Mouse (Mus musculus) neural tube, embryonic 10.5 days (tissue): ENCODE results near the gene Gli3.

ENCODE experiments used
- DNase-seq: peaks from one replicate; pipeline ENCODE4 v3.0.0-alpha.2; 2017; ENCODE audit warnings: low spot score; ENCODE audit errors: extremely low spot score

The Gli3 gene

DNA sequence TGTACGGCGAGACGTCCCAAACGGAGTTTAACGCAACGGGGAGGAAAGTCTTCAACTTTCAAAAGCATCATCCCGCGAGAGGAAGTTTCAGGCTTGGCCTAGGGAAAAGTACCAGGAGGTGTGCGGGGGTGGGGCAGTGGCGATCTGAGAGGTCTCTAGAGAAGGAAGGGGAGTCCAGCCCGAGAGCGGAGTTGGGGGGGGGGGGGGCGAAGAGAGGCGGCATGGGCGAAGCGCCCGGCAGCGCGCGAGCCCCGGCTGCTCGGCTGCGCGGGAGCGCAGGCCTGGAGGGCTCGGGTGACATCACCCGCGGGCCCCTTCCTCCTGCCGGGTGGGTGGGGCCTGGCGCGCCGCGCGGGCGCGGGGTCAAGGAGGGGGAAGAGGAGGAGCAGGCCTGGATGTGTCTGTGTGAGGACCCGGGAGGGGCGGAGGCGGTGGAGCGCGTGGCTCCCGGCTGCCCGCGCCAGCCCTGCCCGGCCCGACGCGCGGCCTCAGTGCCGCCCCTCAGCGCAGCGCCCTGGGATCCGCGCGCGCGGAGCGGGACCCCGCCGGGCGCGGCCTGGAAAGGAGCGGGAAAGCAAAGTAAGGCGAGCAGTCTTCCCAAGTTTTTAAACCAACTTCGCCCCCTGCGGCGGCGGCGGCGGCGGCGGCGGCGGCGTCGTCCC, at the start of gene Gli3:
Gene Gli3, plus strand, starts transcription at position 406 of the 662 bp plus-strand sequence.
- DNase-seq, result peak; percentile 92

DNA sequence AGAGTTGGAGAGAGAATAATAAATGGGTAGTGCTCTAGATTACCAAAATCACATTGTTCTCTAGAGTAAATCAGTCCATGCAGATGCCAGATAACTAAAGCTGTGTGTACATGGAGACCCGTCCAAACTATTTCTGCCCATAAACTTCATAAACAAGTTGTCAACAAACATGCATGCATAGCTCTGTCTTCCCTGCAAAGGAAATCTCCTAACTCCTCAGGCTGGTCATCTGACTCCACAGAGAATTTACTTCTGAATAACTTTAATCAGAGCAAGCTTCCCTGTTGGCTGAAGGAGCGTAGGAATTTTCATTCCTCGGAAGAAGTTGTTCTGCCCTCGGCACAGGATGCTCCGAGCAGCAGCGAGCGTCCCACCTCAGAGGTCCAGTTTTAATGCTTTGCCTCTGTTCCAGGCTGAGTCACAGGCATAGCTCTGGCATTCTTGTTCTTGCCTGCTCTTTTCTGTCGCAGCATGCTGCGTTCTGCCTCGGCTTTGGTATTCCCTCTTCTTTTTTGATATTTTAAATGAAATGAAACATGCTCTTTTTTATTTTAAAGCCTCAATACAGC, 41.8 kb upstream of the Gli3 start:
- no peak for DNase-seq

DNA sequence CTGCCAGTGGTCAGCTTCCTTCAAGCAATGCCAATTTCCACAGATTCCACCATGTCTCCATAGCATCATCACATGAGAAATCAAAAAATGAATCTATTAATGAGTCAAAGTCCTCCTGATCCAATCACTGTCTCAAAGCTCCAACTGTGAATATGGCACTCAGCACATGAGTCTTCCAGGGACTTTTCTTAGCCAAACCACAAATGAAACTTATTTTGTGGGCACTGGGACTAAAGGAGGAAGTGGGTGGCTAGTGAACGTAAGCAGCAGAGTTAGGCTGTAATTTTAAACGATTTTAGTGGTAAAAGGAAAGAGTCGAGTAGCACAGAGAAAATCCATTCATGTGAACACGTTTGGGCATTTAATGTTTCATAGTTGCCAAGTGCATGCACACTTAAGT, 21.0 kb upstream of the Gli3 start:
- no peak for DNase-seq

DNA sequence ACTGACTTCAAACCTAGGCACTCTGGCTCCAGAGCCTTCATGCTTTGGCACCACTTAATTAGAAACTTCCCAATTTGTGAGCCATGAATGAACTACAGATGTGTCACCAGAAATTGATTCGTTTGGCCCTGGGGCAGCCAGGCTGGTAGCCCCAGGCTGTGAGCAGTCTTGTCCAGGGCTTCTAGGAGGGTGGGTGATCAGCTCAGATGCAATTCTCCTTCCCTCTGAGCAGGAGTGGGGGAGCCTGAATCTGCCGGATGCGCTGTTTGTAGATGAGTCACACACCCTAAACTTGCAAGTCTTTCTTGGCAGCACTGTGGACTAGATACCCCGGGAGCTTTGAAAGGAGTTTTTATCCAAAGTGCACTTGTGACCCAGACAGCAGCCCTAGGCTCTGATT, 18.7 kb upstream of the Gli3 start:
- DNase-seq, result no peak

DNA sequence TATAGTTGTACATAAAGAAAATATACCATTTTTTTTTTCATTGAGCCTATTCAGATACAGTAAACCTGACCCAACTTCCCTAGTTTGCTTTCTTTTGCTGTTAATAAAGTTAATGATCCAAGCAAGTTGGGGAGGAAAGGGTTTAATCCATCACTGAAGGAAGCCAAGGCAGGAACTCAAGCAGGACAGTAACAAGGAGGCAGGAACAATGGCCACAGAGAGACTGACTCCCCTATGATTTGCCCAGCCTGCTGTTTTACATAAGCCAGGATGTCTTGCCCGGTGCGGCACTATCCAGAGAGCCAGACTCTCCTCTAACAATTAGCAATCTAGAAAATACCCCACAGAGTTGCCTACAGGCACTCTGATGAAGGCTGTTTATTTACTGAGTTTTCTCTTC, 17.4 kb upstream of the Gli3 start:
- no peak for DNase-seq

DNA sequence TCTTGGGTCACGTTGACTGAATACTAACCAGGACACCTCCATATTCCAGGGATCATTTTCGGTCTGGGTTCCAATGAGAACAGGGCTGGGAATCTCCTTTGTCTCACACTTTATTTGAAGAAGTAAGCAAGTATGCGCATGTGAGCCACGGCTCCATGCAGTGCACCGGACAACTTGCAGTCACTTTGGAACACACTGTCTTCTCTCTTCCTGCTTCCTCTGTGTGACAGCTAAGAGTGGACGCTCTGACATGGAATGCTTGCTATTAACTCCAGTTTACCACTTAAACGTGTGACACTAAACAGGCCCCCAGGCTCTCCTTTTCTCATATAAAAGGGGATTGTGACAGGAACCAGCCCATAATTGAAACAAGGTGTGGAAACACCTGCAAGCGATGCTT, 17.0 kb upstream of the Gli3 start:
- no peak for DNase-seq

DNA sequence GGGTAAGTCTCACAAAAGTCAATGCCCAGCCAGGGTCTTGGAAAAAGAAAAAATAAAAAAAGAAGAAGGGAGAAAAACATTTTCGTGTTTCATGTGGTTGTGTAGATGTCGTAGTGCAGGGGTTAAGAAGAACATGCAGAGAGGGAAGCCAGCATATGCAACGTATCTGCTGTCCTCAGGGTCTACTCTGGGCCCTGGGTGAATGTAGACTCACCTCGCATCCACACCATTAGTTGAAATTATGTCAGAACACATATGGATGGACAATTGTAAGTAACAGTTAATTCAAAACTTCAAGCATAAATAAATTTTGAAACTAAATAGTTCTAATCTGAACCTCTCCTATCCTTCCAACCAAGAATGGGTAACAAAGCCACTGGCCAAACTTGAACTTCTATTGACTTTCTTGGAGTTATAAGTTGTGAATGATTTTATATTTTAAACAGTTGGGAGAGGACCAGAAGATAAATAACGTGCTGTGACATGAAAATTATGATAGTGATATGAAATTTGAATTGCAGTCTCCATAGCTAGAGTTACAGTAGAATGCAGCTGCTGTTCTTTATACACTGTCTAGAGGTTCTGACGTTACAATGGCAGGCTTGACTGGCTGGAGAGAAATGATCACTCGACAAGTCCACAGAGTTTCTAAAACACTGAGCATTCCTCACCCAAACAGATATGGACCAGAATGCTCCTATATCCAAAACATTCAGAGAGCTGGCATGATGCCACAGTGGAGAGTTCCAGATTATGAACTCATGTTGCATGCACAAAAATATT, 16.1 kb upstream of the Gli3 start:
- DNase-seq, result no peak

DNA sequence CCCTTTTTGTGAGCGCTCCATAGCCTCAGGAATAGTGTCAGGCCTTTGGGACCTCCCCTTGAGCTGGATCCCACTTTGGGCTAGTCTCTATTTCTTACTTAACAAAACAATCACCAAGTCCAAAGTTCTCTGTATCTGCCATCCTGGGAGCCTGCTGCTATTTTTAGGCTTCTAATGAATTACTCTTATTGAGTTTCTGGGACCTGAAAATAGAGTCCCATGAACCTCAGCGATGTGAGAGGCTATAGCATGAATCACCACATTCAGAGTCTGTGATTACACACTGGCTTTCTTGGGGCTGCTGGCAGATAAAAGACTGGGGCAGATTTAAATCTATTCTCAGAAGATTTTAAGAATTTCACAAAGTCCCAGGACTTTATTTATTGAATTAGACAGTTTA, 12.1 kb upstream of the Gli3 start:
- DNase-seq, result no peak

DNA sequence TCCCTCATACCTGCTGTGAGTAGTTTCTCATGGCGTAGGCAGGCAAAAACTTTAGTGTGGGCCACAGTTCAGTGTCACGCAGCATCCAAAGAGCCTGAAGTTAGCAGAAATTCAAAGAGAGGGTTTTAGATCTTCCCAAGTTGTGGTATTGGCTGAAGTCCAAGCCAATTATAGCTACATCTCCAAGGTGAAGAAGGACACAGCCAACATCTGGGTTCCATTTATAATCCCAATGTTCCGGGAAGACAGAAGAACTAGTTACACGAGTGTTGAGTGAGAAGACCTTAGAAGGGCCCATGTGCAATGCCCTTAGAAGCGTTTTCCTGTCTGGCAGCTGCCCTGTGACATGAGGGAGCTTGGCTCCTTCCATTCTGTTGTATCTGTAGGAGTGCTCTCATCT, 5.2 kb upstream of the Gli3 start:
- no peak for DNase-seq

DNA sequence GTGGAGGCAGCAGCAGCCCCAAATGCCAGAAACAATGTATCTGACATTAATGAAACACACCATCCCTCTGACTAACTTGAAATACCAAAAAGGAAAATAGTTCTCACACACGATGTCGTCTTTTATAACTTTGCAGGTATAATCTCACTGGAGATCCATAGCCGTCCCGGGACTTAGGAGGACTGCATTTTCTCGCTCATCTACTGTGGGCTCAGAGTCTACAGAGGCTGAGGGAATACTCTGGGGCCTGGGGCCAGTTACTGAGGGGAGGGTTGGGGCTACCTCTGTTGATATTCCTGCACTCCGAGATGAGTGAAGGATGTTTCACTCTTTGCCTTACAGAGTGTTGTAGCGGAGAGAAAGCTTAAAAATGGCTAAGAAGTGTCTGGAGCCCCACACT, 1.1 kb upstream of the Gli3 start:
- DNase-seq, result no peak

DNA sequence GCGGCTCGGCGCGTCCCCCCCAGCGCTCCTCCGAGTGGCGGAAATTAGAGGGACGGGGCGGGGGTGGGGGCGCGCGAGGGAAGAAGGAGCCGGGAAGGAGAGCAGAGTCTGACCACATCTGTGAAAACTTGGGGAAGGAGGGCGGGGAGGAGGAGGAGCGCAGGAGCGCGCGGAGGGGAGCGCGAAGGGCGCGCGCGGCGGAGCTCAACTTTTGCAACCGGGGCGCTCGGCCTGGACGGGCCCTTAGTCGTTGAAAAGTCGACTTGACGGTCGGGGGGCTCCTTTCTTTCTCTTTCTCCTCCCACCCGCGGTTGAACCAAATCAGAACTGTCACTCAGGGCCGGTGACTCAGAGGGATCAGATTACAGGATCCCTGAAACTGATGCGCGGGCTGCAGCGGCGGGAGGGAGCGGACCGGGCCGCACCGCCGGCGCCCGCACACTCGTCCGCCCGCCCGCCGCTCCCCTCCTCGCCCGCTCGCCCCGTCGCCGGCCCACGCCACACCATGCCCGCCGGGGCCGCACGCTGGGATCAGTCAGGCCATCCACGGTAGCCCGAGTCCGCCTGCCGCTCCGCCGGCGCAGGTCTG, 551 bp downstream of the Gli3 start:
- DNase-seq, result peak; percentile 85

DNA sequence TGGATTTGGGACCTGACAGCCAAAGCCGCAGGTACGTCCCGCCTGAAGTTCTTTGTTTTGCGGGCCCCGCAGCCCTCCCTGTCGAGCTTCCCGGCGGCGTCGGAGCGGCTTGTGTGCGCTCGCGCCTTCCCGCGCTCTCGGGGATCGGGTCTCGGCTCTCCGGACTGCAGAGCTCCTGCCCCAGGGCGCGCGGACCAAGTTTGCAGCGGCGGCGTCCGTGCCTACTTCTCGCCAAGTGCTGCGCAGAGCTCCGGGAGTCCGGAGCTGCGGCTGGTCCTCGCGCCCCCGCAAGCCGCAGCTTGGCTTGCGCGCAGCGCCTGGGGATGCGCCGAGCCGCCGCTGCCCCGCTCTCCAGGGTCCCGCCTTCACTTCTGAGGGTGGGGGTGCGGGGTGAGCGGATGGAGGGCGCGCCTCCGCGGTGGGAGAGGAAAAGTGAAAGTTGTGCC, 1.1 kb downstream of the Gli3 start:
- DNase-seq, result peak; percentile 79

DNA sequence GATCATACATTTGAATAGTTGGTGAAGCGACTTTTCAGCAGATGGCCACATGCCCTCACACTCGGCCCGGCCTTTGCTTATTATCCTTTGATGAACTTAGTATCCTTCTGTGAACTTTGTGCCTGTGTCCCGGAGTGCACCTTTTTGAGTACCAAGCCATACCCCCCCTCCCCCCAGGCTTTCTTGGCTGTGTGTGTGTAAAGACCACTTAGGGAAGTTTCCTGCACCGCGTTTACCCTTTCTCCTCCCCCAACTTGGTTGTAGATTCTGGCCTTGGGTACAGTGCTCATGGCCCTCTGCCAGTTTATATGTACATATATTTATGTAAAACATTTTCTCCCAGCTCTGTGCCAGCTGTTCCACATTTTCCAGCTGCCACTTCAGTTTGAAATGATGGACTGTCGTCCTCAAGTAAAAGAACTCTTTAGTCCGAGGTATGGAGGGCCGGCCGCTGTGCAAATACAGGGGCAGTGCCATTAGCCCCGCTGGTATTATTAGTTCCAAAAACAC, 1.8 kb downstream of the Gli3 start:
- peak; percentile 60 for DNase-seq

DNA sequence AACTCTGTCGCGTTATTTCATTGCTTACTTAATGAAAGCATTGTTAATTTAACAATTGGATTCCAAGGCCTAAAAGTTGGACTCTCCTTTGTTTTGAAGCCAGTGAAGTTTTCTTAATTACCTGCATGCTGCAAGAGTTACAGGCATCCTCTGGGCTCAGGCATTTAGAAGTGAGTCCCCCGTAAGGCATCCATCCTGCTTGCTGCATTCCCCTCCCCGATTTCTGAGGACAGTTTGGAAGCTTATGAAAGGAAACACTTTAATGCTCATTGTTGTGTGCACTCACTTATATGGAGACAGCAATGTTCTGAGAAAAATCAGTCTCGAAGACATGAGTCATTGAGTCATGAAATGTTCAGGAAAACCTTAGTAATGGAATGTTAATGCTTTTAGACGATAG, 3.5 kb downstream of the Gli3 start:
- no peak for DNase-seq

DNA sequence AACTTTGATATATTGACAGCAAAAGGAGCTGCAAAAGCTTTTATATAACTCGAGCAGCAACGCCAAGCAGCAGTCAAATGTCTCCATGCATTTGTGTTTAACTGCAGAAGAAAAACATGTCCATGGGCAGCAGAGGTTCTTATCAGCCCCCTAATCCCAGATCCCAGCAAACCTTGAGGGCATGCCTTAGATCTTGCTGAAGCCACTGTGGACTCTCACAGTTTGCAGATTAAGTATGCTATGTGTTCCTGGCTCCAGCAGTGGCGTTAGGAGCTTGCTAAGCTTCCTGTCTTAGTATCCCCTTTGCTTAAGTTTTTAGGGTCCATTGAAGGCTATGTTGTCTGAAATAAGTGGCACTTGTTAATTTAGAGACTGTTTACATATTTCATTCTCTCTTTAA, 4.4 kb downstream of the Gli3 start:
- no peak for DNase-seq

DNA sequence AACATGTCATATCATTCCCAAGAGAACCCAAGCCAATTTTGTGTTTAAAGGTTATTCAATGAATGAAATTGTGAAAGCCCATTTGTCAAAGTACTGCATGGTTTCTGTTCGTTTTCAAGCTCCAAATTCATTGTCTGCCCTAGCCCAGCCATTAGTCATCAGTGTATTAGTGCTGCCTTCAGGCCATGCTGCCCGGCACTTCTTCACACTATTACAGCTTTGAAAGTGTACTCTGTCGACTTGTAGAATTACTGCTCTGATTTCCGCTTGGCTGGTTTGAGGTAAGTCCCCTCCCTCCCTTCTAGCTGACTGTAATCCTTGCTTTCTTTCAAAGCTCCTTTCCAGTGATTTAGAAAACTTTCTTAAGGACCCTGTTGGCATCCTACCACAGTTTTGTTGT, 5.4 kb downstream of the Gli3 start:
- no peak for DNase-seq

DNA sequence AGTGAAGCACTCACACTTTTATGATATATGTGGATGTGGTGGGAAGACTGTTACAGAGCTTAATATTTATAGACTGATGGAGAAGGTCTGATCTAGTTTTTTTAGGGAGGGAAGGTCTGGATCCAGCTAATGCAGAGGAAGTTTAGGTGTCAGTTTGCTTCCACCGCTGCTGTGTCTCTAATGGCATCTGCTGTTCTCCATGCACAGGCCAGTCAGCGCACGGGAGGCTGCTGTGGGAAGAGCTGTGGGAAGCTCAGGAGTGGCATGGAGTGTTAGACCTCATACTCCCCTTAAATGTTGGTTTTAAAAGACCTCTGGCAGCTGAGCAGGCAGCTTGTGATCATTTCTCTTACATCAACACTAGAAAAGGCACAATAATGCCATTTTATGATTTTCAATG, 7.0 kb downstream of the Gli3 start:
- DNase-seq, result no peak

DNA sequence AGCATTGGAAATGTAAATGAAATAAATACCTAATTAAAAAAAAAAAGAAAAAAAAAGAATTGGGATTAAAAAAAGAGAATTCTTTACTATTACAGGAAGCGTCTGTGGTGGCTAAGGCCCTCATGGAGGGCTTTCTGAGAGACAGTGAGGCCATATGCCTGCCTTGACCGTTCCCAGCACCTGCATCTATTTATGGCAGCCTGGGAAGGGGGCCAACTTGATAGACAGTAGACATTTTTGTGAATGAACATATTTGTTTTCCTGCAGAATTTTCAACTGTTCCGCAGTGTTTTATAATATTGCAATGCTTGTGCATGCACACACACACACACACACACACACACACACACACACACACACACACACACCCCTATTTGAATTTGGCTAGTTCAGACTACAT, 9.7 kb downstream of the Gli3 start:
- no peak for DNase-seq

DNA sequence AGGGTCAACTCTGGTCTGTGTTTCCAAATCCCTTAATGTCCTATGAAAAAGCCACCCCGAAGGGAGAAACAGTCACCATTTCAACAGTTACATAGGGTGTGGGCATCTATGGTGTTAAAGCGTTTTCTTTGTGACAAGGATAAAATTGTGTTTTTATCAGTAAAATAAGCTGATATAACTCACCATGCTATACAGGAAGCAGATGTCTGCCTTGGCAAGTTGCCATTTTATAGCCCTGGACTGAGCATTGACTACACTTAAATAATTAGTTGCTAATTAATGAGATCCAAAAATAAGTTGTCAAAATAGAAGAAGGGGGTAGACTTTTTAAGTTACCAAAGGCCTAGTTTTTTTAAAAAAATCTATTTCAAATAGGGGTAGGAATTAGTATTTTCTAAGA, 11.4 kb downstream of the Gli3 start:
- DNase-seq, result no peak

DNA sequence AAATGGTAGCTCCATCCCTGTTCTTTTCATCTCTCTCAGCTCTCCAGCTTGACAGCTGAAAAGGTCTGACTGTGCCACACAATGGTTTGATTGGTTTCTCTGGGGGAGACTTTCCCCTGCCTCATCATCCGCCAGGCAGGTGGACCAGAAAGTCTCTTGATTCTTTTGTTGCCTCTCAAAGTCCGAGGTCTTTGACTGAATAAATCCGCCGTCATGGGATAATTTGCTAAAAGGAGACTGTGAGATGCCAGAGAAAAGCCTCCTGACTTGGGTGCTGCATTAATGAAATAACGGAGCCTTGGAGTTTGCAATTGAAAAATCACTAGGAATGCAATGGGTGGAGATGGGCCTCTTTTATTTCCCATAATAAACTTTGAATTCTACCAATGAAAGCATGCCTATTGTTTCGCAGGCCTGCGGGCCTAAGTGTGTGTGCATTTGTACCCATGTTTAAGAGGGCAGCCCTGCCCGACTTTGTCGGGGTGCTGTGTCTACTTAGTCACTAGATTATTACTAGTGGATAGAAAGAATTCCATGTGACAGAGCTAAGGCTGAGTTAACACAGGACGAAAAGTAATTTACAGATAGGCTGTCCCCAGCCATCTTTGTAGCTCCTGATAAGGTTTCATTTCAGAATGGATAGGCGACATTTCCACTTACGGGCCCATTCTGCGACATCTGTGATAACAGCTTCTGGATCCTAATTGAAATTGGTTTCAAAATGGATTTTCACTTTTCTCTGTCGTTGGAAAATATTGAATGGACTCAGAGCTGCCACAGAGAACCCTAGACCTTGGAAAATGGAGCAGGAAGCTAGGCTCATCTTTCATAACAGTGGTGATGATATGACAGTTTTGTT, 23.2 kb downstream of the Gli3 start:
- peak; percentile 27 for DNase-seq

DNA sequence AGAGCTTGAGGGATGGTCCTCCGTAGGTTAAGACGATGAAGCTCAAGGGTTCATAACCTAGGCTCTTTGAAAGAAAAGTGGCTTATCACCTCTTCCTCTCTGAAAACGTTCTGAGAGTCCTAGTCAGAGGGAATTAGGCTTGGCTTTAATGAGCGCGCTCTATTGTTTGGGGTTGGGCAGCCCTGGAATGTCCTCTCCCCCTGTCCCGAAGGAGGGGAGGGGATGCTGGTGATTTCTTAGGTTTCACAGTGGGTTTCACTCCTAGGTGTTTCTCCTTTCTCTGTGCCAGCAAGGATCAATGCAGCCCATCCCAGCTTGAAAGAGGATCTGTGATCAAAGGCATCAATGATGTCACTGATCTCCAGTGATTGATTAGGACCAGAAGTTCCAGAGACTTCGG, 24.3 kb downstream of the Gli3 start:
- DNase-seq, result no peak
